In genomic region chr5:104023289-104024020, GRCm38 (mm10) we compare ENCODE assay signal across 19 mouse cellular contexts. TPM values are rescaled to one million over a fixed set of nuclear protein-coding genes. Genes with fewer than 3 reads are reported as not detected.
DNase-seq lines count a peak whose midpoint lies in the region; ATAC-seq and TF ChIP-seq lines count a peak whose summit lies in the region.
"Had no signal": no experiment of that assay in that cellular context is flagged by ENCODE, and none has a peak within 500 bp of the region (broad histone marks: within the 10 kb centered on the region; RNA-seq: fewer than 3 reads in every experiment).

No protein-coding gene starts in this region.

- no peak overlapping the region for H3K4me3 ChIP-seq in liver, adult 2 months (ENCODE audit: insufficient read depth, low read depth, low read length)
- no peak overlapping the region for H3K4me3 ChIP-seq in liver, embryonic 12.5 days
- H3K4me3 ChIP-seq in megakaryocyte, embryonic 14.5 days (replicated peaks) = peak overlapping the region; percentile 83
- no peak overlapping the region for H3K4me3 ChIP-seq in heart, embryonic 10.5 days
- H3K4me3 ChIP-seq: midbrain, embryonic 15.5 days had no signal

- peak overlapping the region; percentile 19 for H3K4me2 ChIP-seq in liver, embryonic 12.5 days
- H3K4me2 ChIP-seq: midbrain, embryonic 15.5 days had no signal

- TF ChIP-seq POLR2A in liver, adult 2 months (IDR thresholded peaks at IDR 0.05; ENCODE audit: extremely low read depth, insufficient read depth, low read length) = no peak

- 0 out of 2 replicates have a peak overlapping the region, but pooled peaks have one; percentile 18 for H3K27ac ChIP-seq in liver, adult 2 months (replicated peaks; ENCODE audit: insufficient read depth, low read depth, low read length)
- no peak overlapping the region for H3K27ac ChIP-seq in liver, embryonic 12.5 days
- H3K27ac ChIP-seq in heart, embryonic 10.5 days = no peak overlapping the region
- H3K27ac ChIP-seq: midbrain, embryonic 15.5 days had no signal

- no peak for DNase-seq in liver, adult 2 months (ENCODE audit: extremely low read depth, low read depth, low spot score)
- no peak for DNase-seq in liver
- peak; percentile 44 for DNase-seq in ES-CJ7 (ENCODE audit: low read depth, low spot score)
- DNase-seq in cerebellum, postnatal 14 days = no peak
- DNase-seq in heart, embryonic 10.5 days (ENCODE audit: low spot score) = no peak
- DNase-seq: cerebellum, postnatal 10 days; kidney, adult 9 months; right cerebral cortex, postnatal 25 days; thymus, postnatal 25 days had no signal

- no peaks in the 10 kb centered on the region; the same call in 1 of the 2 replicates for H3K36me3 ChIP-seq in liver, adult 2 months (ENCODE audit: control insufficient read depth, insufficient read depth, low read length)
- no peaks in the 10 kb centered on the region for H3K36me3 ChIP-seq in liver, embryonic 12.5 days
- no peaks in the 10 kb centered on the region for H3K36me3 ChIP-seq in megakaryocyte, embryonic 14.5 days (replicated peaks; ENCODE audit: low read length)
- H3K36me3 ChIP-seq in heart, embryonic 10.5 days = no peaks in the 10 kb centered on the region
- H3K36me3 ChIP-seq: midbrain, embryonic 15.5 days had no signal

- peaks cover 15% of the 10 kb centered on the region; the same call in 1 of the 2 replicates for H3K79me2 ChIP-seq in liver, adult 2 months (ENCODE audit: control insufficient read depth, insufficient read depth, low read length)

- ATAC-seq in liver, embryonic 12.5 days = no peak
- ATAC-seq in erythroid progenitor cell, adult 5-6 weeks (replicated peaks; ENCODE audit: low FRiP score, poor library complexity, severe bottlenecking) = no peak
- ATAC-seq: hindbrain, embryonic 16.5 days; midbrain, embryonic 15.5 days; Patski had no signal

- H3K9ac ChIP-seq in liver, adult 2 months (ENCODE audit: low read depth, low read length) = no peak overlapping the region
- H3K9ac ChIP-seq in liver, embryonic 12.5 days = no peak overlapping the region
- H3K9ac ChIP-seq: midbrain, embryonic 15.5 days had no signal

- 68% methylated on average over 8 of the region's 8 CpGs for WGBS in liver, adult 2 months
- WGBS in liver, embryonic 12.5 days (ENCODE audit: insufficient replicate concordance) = 29% methylated on average over 8 of the region's 8 CpGs
- 79% methylated on average over 8 of the region's 8 CpGs for WGBS in heart, embryonic 10.5 days

- no peaks in the 10 kb centered on the region for H3K9me3 ChIP-seq in liver, embryonic 12.5 days (replicated peaks)
- H3K9me3 ChIP-seq in megakaryocyte, embryonic 14.5 days = no peaks in the 10 kb centered on the region
- no peaks in the 10 kb centered on the region for H3K9me3 ChIP-seq in heart, embryonic 10.5 days
- H3K9me3 ChIP-seq: midbrain, embryonic 15.5 days had no signal

- peaks cover 19% of the 10 kb centered on the region for H3K4me1 ChIP-seq in liver, adult 2 months (ENCODE audit: control insufficient read depth, insufficient read depth, low read length)
- H3K4me1 ChIP-seq in liver, embryonic 12.5 days = peaks cover 44% of the 10 kb centered on the region
- H3K4me1 ChIP-seq in megakaryocyte, embryonic 14.5 days = peaks cover 71% of the 10 kb centered on the region
- peaks cover 39% of the 10 kb centered on the region for H3K4me1 ChIP-seq in heart, embryonic 10.5 days

- no peaks in the 10 kb centered on the region for H3K27me3 ChIP-seq in liver, adult 2 months (ENCODE audit: control insufficient read depth, insufficient read depth, low read length)
- no peaks in the 10 kb centered on the region for H3K27me3 ChIP-seq in liver, embryonic 12.5 days (replicated peaks)
- no peaks in the 10 kb centered on the region for H3K27me3 ChIP-seq in megakaryocyte, embryonic 14.5 days (replicated peaks)
- no peaks in the 10 kb centered on the region for H3K27me3 ChIP-seq in heart, embryonic 10.5 days (ENCODE audit: insufficient read depth, poor library complexity, severe bottlenecking)

- no peak for TF ChIP-seq CTCF in liver, adult 2 months (IDR thresholded peaks at IDR 0.05; ENCODE audit: low read depth, low read length)

RNA-seq across cellular contexts. Expression of gene Hsd17b11, which starts 1.7 kb away (rescaled TPM):
- 119 and 154 TPM in 2 replicates for total RNA-seq in liver, adult 2 months (2014; rRNA removed)
- polyA plus RNA-seq in liver, adult 2 months (2012; rRNA removed) = 72.7 and 78.8 TPM in 2 replicates
- polyA plus RNA-seq in liver, embryonic 12.5 days (2016; fragmentation: Nextera tagmentation; extraction: Ambion mirVana) = 1.5 and 1.7 TPM in 2 replicates
- 0.63 TPM in 1 of 2 replicates, not detected in the other for polyA plus RNA-seq in megakaryocyte, embryonic 14.5 days (2012; ENCODE audit: insufficient read depth, low replicate concordance)
- total RNA-seq in erythroid progenitor cell, adult 5-6 weeks (2015; ENCODE audit: low replicate concordance) = 10.8 and 18.0 TPM in 2 replicates
- 4.7 and 9.0 TPM in 2 replicates for total RNA-seq in erythroid progenitor cell, adult 5-6 weeks (2017; ENCODE audit: low replicate concordance)
- polyA plus RNA-seq in heart, embryonic 10.5 days (2016; fragmentation: Nextera tagmentation; extraction: Ambion mirVana) = 2.5 and 3.6 TPM in 2 replicates

RNA-seq across cellular contexts. Expression of gene Nudt9, which starts 22.7 kb away (rescaled TPM):
- 36.6 and 40.3 TPM in 2 replicates for total RNA-seq in liver, adult 2 months (2014; rRNA removed)
- 39.7 and 48.5 TPM in 2 replicates for polyA plus RNA-seq in liver, adult 2 months (2012; rRNA removed)
- polyA plus RNA-seq in liver, embryonic 12.5 days (2016; fragmentation: Nextera tagmentation; extraction: Ambion mirVana) = 86.3 and 88.9 TPM in 2 replicates
- polyA plus RNA-seq in megakaryocyte, embryonic 14.5 days (2012; ENCODE audit: insufficient read depth, low replicate concordance) = 101 and 144 TPM in 2 replicates
- total RNA-seq in erythroid progenitor cell, adult 5-6 weeks (2015; ENCODE audit: low replicate concordance) = 51.6 and 69.9 TPM in 2 replicates
- 59.2 and 61.9 TPM in 2 replicates for total RNA-seq in erythroid progenitor cell, adult 5-6 weeks (2017; ENCODE audit: low replicate concordance)
- 55.5 and 68.7 TPM in 2 replicates for polyA plus RNA-seq in heart, embryonic 10.5 days (2016; fragmentation: Nextera tagmentation; extraction: Ambion mirVana)

RNA-seq across cellular contexts. Expression of gene Hsd17b13, which starts 46.2 kb away (rescaled TPM):
- 252 and 339 TPM in 2 replicates for total RNA-seq in liver, adult 2 months (2014; rRNA removed)
- 179 and 226 TPM in 2 replicates for polyA plus RNA-seq in liver, adult 2 months (2012; rRNA removed)
- polyA plus RNA-seq in liver, embryonic 12.5 days (2016; fragmentation: Nextera tagmentation; extraction: Ambion mirVana) = 0.17 and 0.21 TPM in 2 replicates
- polyA plus RNA-seq in megakaryocyte, embryonic 14.5 days (2012; ENCODE audit: insufficient read depth, low replicate concordance) = not detected in 2 replicates
- total RNA-seq in erythroid progenitor cell, adult 5-6 weeks (2015; ENCODE audit: low replicate concordance) = not detected in 2 replicates
- not detected in 2 replicates for total RNA-seq in erythroid progenitor cell, adult 5-6 weeks (2017; ENCODE audit: low replicate concordance)
- polyA plus RNA-seq in heart, embryonic 10.5 days (2016; fragmentation: Nextera tagmentation; extraction: Ambion mirVana) = not detected in 2 replicates
- total RNA-seq: heart, adult 18-20 months had no signal
- polyA plus RNA-seq: embryonic facial prominence, embryonic 11.5 days; hindbrain, embryonic 16.5 days; Patski had no signal

RNA-seq across cellular contexts. Expression of gene Gm17660, which starts 54.0 kb away (rescaled TPM):
- total RNA-seq in liver, adult 2 months (2014; rRNA removed) = not detected in 2 replicates
- polyA plus RNA-seq in liver, adult 2 months (2012; rRNA removed) = not detected in 2 replicates
- polyA plus RNA-seq in liver, embryonic 12.5 days (2016; fragmentation: Nextera tagmentation; extraction: Ambion mirVana) = not detected in 2 replicates
- not detected in 2 replicates for polyA plus RNA-seq in megakaryocyte, embryonic 14.5 days (2012; ENCODE audit: insufficient read depth, low replicate concordance)
- total RNA-seq in erythroid progenitor cell, adult 5-6 weeks (2015; ENCODE audit: low replicate concordance) = not detected in 2 replicates
- total RNA-seq in erythroid progenitor cell, adult 5-6 weeks (2017; ENCODE audit: low replicate concordance) = not detected in 2 replicates
- not detected in 2 replicates for polyA plus RNA-seq in heart, embryonic 10.5 days (2016; fragmentation: Nextera tagmentation; extraction: Ambion mirVana)
- total RNA-seq: heart, adult 18-20 months had no signal
- polyA plus RNA-seq: embryonic facial prominence, embryonic 11.5 days; heart, postnatal 0 days; limb, embryonic 14.5 days; Patski had no signal

Comparison
In these comparisons a context has a peak if more than half of its experiments do, and no peak if none do; other contexts are left out.
1. RNA of gene Hsd17b11, which starts 1.7 kb away (polyA plus RNA-seq): 72.7 to 78.8 TPM in liver, adult 2 months; 2.5 to 3.6 TPM in heart, embryonic 10.5 days, 1.5 to 1.7 TPM in liver, embryonic 12.5 days and 0.63 TPM in megakaryocyte, embryonic 14.5 days; every median in the first group is over 10 times any median in the second.
2. RNA of gene Hsd17b13, which starts 46.2 kb away (polyA plus RNA-seq): 179 to 226 TPM in liver, adult 2 months; 0.17 to 0.21 TPM in liver, embryonic 12.5 days, not detected in heart, embryonic 10.5 days and not detected in megakaryocyte, embryonic 14.5 days; every median in the first group is over 100 times any median in the second.